Mouse (Mus musculus): ENCODE measurements around the gene Tspyl4.

Gene Tspyl4

DNA sequence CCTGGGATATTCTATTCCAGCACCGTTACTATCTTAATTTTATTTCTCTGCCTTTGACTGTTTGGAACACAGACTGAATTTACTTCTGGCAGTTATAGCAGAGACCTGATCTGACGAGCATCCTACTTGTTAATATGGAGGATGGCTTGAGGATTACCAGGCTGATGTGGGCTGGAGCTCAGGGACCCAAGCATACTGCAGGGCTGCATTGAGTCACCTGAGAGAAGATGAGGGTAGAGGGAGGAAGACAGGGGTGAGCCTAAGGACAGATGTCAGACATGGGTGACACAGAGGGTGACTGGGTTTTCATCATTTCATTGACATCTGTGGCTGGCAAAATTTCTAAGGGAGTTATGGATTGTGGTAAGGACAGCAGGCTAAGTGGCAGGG is 20.0 kb downstream of the Tspyl4 start:
- peak; percentile 50 for ATAC-seq (ENCODE audit: insufficient number of reproducible peaks, low FRiP score, low TSS enrichment)

DNA sequence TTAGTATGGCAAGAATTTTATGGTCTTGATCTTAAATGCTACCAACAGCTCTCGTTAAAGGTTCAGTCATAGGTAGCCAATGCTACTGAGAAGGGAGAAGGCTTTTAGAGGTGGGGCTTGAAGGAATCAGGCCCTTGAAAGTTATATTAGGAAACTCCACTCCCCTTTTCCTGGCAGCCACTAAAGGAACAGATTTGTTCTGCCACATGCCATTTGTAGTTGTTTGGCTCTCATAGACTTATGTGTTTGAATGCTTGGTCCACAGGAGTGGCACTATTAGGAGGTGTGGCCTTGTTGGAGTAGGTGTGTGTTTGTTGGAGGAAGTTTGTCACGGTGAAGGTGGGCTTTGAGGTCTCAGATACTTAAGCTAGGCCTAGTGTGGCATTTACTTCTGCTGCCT is 23.6 kb downstream of the Tspyl4 start:
- no peak for ATAC-seq (ENCODE audit: insufficient number of reproducible peaks, low FRiP score, low TSS enrichment)

GRCm38 (mm10) chr10:34326701-34327100 is 29.5 kb downstream of the Tspyl4 start:
- ATAC-seq (ENCODE audit: insufficient number of reproducible peaks, low FRiP score, low TSS enrichment), result no peak

DNA sequence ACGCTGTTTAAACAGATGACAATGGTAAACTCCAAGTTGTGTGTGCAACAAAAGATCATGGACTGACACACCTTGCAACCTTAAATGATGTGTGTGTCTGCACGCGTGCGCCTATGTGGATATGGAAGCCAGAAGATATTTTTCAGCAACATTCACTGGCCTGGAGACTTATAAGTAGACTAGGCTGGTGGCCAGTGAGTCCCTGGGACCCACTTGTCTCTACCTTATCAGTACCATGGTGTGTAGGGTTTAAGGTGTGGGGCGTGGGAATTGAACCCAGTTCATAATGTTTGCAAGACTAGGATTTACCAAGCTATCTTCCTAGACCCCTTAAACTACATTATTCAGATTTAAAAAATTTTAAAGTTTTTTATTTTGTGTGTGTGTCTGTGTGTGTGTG is 29.9 kb downstream of the Tspyl4 start:
- ATAC-seq (ENCODE audit: insufficient number of reproducible peaks, low FRiP score, low TSS enrichment), result no peak

DNA sequence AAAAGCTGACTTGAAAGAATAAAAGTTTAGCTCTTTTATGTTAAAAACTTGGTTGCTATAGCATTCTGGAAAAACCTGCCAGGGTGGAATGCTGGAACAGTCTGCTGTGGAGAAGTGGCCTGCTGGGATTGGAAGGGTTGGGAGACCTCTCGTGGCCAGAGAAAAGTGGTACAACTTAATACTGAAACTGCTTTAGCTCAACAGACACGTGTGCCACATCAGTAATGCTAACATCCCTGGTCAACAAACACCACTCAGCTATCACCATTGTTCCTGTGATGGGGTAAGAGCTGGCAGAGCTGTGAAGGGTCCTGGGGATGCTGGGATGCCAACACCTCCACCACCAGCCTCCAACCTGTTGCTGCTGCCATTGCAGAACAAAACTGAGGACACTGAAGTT is 31.1 kb downstream of the Tspyl4 start:
- peak; percentile 92 for ATAC-seq (ENCODE audit: insufficient number of reproducible peaks, low FRiP score, low TSS enrichment)

- ATAC-seq (ENCODE audit: insufficient number of reproducible peaks, low FRiP score, low TSS enrichment), result no peak
Measured at GRCm38 (mm10) chr10:34341014-34341413, 43.8 kb downstream of the Tspyl4 start.

GRCm38 (mm10) chr10:34341886-34342285 is 44.6 kb downstream of the Tspyl4 start:
- ATAC-seq (ENCODE audit: insufficient number of reproducible peaks, low FRiP score, low TSS enrichment), result no peak
